Mouse (Mus musculus): ENCODE measurements around the gene Rad51c.
"Not testable (repeated sequence)": the region's sequence is repeated elsewhere in the genome, so short reads cannot be mapped to it uniquely, and the experiment has no call there.

The Rad51c gene

DNA sequence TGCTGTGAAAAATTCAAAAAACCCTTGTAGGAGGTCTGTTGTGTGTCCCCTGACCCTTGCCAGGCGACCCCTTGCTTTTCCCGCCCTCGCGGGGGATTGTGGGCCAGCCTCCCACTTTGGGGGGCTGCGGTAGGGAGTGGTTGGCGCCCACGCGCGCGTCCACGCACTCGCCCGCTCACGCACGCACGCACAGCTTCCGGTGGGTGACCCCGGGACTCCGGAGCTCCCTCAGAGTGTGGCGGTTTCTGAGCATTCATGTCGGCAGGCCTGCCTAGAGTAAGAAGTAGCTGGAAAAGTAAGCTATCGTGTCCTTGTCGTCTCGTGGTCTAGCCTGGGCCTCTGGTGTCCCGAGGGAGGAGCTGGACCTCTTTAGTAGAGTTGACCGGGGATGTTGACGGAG is at the start of gene Rad51c, which contains the start of gene Tex14:
Rad51c (minus strand) TSS at position 79 of the 400 bp plus-strand sequence.
Tex14 (plus strand) TSS at position 190 of the 400 bp plus-strand sequence.
- DNase-seq = peak; percentile 39

DNA sequence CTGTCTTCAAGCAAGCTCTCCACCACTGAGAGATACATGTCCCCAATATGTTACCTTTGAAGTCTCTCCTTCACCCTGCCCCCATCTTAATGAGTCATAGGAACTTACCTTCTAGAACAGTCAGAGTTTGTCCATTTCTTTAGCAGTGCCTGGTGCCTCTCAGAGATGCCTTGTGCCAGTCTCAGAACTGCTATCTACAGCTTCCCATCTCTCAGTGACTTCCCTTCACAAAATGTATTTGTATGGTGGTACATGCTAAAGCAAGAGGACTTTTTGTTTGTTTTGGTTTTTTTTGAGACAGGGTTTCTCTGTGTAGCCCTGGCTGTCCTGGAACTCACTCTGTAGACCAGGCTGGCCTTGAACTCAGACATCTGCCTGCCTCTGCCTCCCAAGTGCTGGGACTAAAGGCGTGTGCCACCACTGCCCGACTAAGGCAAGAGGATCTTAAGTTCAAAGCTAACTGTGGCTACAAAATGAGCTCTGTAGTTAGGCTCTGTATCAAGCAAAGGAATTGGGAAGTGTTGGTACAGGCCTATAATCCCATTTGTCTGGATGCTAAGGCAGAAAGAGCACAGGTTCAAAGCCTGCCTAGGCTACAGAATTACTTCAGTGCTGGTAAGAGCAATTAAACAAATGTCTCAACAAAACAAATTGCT is 49.4 kb upstream of the Rad51c start:
- no peak for DNase-seq

DNA sequence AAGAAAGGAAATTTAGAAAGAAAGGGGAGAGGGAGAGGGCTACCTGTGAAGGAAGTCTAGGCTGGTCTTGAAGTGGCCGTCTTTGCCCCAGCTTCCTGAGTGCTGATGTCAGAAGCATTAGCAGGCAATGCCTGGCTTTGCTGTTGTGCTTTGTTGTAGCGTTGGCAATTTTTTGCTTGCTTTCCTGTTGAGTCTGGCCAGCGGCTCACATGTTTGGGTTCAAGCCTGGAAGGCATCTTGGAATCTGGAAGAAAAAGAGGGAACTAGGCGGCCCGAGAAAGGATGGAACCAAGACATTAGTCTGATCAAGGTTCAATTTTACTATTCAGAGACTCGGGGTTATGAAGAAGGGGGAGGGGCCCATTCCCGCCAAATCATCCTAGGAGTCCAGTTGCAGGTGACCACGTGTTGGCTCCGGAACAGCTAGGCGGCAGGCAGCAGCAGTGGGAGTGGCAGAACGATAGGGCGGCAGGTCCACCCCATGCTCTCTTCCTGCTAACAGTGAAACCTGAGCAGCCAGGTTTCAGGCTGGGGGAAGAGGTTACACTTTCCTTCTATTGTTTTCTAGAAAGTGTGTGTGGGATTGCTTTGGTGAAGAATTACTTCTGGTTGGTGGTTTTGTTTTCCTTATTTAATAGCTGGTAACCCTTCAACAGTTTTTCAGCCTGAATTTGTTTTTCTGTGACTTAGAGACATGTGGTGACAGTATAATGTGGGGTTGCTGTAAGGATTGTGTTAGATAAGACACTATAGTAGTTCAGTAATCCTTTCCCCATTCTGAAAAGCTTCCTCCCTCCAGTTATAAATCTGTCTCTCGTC is 48.7 kb upstream of the Rad51c start:
- no peak for DNase-seq

DNA sequence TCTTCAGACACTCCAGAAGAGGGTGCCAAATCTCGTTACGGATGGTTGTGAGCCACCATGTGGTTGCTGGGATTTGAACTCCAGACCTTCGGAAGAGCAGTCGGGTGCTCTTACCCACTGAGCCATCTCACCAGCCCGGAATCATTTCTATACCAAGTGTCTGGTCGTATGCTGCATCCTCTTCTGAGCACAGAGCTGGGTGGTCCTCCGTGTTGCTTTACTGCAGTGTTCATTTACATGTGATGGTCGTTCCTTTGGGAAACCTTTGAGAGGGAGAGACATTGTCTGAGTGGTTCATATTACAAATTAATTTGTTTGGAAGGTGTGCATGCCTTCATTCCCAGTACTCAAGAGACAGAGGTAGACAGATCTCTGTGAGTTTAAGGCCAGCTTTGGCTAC is 48.0 kb upstream of the Rad51c start:
- DNase-seq = not testable (repeated sequence)

DNA sequence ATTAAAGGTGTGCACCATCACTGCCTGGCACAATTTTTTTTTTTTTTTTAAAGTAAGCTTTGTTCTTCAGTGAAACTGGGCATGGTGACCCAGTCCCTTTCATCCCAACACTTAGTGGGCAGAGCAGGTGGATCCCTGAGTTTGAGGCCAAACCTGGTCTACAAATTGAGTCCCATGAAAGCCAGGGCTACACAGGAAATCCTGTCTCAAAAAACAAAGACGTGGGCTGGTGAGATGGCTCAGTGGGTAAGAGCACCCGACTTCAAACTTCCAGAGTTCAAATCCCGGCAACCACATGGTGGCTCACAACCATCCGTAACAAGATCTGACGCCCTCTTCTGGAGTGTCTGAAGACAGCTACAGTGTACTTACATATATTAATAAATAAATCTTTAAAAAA is 45.1 kb upstream of the Rad51c start:
- not testable (repeated sequence) for DNase-seq

DNA sequence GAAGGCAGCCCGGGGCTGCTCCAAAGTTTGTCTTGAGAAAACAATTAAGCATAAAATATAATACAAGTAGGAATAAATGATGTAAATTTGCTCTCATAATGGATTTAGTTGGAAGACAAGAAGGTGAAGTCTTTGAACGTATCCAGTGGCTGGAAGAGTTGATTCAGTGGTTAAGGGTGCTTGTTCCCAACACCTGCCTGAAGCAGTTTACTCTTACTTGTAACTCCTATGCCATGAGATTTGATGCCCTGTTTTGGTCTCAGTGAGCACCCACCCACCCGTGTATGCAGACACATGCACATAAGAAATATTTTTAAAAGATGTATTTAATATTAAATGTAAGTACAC is 44.4 kb upstream of the Rad51c start:
- no peak for DNase-seq

DNA sequence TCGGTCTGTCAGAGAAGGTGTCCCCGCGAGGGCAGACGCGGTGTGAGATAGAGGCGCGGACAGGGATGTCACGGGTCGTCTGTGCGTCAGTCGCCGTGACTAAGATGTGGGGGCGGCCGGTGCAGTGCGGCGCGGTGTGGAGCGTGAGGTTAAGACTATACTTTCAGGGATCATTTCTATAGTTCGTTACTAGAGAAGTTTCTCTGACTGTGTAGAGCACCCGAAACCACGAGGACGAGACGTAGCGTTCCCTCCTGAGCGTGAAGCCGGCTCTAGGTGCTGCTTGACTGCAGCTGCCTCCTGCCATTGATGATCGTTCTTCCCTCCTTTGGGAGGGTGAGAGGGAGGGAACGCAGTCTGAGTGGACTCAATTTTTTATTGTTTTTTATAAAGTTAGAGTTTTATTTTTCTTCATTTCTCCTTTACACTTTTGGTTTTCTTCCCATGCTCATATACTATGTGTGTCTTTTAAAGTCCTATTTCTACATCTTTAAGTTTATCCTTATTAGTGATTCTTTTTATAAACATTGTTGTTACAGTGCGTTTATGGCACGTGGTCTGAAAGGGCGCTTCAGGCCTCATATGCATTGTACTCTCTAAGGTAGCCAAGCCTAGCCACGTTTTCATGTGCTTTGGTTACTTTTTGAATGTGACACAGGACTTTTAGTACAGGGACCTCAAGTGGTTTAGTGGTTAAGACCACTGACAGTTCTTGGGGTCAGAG is 43.9 kb upstream of the Rad51c start:
- not testable (repeated sequence) for DNase-seq

DNA sequence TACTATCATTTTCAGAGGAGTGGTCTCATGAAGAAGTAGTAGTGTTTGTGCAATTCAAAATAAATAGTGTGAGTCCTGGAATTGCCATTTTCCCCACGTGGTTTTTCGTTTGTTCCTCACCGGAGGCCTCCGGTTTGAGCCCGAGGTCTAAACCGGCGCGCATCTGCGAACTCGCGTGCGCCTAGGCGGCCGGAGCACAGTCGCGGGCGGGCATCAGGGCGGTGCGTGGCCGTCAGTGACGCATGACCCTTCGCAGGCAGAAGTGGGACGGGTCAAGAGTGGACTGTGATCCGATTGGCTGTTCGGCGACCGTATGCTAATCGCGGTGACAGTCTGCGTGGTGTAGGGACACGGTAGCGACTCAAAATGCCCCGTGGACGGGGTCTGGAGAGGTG is 43.3 kb upstream of the Rad51c start:
- DNase-seq = peak; percentile 93

DNA sequence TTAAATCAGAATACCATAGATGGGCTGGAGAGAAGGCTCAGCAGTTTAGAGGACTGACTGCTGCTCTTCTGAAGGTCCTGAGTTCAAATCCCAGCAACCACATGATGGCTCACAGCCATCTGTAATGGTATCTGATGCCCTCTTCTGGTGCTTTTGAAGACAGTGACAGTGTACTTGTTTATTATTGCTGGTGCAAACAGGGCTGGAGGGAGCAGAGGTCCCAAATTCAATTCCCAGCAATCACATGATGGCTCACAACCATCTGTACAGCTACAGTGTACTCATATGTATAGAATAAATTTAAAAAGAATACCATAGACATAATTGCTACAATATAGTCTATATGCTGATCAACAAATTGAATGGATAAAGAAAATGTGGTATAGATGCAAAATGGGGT is 42.7 kb upstream of the Rad51c start:
- DNase-seq = no peak

DNA sequence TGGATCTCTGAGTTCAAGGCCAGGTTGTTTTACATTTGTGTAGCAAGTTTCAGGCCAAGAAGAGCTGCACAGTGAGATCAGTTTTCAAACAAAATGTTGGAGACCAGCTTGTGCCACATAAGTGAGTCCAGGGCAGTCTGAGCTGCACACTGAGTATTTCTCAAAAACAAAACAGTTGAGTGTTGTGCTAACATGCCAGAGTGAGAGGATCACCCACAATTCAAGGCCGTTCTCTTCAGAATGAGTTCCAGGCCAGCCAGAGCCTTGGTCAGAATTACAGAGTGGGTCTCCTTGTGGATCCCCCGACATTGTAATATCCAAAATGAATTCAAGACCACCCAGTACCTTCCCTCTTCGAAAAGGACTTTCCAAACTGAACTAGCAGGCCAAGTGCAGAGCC is 41.4 kb upstream of the Rad51c start:
- no peak for DNase-seq

DNA sequence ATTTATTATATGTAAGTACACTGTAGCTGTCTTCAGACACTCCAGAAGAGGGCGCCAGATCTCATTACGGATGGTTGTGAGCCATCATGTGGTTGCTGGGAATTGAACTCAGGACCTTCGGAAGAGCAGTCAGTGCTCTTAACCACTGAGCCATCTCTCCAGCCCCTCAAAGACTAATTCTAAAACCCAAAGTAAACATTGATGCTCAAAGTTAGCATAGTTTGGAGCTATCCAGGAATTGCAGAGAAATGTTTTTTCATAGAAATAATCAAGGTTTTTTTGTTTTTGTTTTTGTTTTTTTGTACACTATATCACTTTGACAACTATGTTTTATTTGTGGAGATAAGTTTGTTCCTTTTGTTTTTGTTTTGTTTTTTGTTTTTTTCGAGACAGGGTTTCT is 40.8 kb upstream of the Rad51c start:
- not testable (repeated sequence) for DNase-seq

DNA sequence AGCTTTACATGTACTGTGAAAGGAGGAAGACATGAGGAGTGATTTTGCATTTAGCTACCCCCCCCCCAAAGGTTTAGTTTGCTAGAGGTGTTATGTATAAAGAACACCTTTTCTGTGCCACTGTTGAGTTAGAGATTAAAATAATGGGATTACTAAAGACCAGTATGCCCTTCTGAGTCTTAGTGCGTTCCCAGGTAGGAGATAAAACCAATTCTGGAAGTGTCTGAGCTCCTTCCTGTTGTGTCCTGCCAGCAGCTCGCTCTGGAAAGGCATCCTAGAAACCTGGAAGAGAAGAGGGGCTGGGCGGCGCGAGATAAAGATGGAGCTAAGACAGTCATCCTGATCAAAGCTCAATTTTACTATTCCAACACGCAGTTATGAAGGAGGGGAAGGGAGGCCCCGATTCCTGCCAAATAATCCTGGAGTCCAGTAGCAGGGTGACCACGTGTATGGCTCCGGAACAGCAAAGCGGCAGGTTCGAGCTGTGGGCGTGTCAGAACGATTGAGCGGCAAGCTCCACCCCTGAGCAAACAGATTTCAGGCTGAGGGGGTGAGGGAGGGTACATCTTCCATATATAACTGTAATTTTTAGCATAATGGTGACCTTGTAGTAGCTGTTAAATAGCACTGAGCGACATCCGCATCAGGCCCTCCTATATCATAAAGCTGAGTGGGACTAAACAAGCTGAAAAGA is 40.1 kb upstream of the Rad51c start:
- DNase-seq = no peak

DNA sequence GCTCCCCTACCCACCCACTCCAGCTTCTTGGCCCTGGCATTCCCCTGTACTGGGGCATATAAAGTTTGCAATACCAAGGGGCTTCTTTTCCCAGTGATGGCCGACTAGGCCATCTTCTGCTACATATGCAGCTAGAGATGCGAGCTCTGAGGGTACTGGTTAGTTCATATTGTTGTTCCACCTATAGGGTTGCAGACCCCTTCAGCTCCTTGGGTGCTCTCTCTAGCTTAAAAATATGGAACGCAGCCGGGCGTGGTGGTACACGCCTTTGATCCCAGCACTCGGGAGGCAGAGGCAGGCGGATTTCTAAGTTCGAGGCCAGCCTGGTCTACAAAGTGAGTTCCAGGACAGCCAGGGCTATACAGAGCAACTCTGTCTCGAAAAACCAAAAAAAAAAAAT is 39.3 kb upstream of the Rad51c start:
- not testable (repeated sequence) for DNase-seq

DNA sequence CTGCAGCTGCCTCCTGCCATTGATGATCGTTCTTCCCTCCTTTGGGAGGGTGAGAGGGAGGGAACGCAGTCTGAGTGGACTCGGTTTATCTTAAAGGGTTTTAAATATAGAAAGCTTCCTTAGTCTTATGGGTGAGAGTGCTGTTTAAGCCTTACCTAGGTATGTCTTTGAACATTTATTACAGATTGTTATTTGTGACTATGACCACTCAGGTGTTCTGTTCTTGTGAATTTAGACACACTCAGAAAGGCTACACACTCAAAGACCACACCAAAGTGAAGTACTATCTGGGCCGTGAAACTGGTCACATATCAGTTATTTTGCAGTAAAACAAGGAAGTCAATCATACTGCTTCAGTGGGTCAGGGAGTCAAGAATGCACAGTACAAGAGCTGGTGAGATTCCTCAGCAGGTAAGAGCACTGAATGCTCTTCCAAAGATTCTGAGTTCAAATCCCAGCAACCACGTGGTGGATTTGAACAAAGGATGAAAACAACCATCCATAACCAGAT is 38.7 kb upstream of the Rad51c start:
- DNase-seq = no peak

DNA sequence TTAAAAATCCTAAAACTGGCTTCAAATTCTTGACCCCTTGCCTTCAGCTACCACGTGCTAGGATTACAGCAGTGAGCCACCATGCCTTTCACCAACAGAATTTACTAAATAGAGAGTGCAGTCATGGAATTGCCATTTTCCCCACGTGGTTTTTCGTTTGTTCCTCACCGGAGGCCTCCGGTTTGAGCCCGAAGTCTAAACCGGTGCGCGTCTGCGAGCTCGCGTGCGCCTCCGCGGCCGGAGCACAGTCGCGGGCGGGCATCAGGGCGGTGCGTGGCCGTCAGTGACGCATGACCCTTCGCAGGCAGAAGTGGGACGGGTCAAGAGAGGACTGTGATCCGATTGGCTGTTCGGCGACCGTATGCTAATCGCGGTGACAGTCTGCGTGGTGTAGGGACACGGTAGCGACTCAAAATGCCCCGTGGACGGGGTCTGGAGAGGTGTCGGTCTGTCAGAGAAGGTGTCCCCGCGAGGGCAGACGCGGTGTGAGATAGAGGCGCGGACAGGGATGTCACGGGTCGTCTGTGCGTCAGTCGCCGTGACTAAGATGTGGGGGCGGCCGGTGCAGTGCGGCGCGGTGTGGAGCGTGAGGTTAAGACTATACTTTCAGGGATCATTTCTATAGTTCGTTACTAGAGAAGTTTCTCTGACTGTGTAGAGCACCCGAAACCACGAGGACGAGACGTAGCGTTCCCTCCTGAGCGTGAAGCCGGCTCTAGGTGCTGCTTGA is 38.1 kb upstream of the Rad51c start:
- DNase-seq = peak; percentile 82

DNA sequence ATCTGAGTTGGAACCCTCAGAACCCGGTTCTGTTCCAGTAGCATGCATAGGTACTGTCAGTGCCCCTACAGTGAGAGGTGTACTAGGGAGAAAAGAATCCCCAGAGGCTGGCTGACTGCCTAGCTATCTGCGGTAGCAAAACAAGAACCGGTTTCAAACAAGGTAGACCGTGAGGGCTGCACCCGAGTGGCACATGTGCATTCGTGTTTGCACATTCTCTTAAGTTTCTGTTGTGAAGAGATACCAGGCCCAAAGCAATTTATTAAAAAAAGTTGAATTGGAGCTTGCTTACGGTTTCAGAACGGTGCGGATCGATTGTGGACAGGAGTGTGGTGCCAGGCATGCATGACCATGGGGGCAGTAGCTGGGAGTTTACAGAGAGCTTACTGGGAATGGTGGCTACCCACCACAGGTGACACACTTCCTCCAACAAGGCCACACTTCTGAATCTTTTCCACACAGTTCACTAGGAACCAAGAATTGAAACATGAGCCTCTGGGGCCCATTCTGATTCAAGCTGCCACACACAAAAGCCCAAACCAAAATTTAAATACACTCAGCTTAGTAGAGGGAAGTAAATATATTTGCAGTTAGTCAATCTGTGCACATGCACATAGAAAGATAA is 35.2 kb upstream of the Rad51c start:
- DNase-seq = no peak

DNA sequence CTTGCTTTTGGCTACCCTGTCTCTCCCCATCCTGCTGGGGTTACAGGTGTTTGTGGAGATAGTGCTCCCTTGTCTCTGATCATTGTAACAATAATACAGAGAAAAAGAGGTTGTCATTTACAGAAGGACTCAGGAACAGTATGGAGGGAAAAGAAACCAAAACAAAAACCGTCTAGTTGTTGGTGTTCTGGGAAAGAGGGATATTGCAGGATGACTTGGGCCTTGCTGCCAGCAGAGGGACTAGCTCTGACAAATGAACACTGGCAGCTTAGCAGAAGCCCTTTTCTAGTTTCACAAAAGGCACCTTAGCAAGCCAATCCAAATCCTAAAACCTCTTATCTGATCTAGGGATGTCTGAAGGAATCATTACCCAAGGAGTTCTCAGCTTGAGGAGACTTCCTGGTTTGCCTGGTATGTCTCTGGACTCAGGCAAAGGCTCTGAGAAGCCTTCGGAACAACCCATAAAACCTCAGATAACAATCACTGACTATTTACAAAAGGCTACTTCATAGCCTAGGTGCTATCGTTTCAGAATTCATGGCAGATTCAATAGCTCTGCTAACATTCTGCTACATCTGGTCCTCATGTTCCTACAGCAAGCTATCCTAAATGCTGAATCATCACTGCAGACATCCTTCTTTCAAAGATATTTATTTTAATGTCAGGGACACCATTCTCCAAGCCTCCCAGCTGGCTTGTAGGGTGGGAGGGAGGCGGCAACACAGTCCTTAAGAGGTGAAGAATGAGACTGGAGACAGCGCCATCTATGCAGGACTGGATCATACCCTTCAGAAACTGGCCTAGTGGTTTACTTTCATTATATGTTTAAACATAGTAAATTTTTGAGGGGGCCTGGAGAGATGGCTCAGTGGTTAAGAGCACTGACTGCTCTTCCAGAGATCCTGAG is 31.8 kb upstream of the Rad51c start:
- no peak for DNase-seq

DNA sequence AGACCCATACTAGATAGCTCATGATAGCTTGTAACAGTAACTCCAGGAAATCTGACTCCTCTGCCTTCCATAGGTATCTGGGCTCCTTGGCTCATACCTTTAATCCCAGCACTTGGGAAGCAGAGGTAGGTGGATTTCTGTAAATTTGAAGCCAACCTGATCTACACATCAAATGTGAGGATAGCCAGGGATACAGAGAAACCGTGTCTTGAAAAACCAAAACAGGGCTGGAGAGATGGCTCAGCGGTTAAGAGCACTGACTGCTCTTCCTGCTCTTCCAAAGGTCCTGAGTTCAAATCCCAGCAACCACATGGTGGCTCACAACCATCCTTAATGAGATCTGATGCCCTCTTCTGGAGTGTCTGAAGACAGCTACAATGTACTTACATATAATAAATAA is 30.4 kb upstream of the Rad51c start:
- not testable (repeated sequence) for DNase-seq

DNA sequence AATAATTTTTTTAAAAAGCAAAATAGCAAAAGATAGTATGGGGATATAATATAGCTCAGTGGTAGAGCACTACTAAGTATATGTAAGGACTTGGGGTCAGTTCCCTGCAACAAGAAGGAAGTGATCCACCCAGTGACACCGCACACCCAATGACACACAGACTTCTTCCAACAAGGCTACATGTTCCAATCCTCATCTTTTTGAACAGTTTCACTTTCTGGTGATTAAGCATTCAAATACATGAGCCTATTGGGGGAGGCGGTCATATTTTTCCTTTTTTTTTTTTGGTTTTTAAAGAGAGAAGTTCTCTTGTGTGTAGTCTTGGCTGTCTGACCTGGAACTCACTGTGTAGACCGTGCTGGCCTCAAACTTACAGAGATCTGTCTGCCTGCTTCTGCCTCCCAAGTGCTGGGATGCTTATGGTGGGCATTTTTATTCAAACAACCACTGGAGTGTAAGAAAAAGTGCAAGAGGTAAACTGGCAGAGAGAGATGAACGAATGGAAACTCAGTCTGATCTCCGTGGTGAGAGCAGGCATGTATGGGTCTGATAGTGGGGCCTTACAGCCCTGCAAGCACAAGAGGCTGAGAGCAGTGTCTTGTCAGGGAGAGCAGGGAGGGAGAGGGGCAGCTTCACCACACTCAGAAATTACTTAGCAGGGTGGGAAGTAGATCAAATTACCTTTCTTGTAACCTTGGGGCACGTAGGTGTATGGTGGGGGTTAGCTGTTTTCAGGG is 28.3 kb upstream of the Rad51c start:
- no peak for DNase-seq

DNA sequence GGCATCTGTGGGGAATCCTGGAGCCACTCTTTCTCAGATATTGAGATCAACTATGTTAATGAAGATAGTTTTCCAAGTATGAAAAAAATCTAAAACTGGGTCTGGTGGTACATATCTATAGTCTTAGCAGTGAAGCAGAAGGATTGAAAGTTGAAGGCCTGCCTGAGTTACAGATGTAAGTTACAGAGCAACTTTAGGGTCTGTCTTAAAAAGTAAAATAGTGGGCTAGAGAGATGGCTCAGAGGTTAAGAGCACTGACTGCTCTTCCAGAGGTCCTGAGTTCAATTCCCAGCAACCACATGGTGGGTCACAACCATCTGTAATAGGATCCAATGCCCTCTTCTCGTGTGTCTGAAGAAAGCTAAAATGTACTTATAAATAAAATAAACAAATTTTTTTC is 27.7 kb upstream of the Rad51c start:
- DNase-seq = no peak

Measured in cerebellum, adult 11 months (tissue).